Mouse (Mus musculus) erythroblast, embryonic 14.5 days (primary cell): ENCODE measurements around the gene Prpsap1.

Experiments
- GATA1 ChIP-seq: IDR thresholded peaks from 2 replicates; pipeline ENCODE4 v1.6.1; 2012; ENCODE audit warnings: low read length, inconsistent platforms, mixed read lengths
- TAL1 ChIP-seq: IDR thresholded peaks from 3 replicates; pipeline ENCODE4 v1.6.1; 2012; ENCODE audit warnings: low read length, inconsistent platforms, mixed read lengths

DNA sequence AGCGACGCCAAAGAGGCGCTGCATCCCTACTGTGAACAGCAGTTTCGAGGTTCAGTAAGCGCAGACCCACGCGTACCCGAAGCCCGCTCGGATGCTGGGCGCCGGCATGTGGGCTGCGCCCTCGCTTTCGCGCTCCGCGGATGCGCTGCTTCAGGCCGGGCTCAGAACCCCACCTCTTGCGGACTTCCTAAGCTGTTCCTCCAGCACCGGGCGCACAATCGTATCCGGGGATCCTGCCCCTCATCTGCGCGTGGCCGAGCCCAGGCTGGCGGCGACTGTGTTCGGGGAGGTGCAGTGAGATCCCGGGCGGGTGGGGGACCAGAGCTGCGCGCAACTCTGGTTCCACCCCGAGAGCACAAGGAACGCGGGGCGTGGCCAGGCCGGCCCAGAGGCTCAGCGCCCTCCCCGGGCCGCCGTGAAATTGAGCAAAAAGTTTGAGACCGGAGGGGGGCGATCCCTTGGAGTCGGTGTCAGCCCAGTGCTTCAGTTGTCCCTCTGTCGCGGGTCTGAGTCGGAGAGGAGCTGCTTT is 38.9 kb upstream of the Prpsap1 start:
- TF ChIP-seq GATA1: no peak
- no peak for TF ChIP-seq TAL1
